Mouse (Mus musculus): ENCODE data around the gene Fga. TPM values are rescaled to one million over a fixed set of nuclear protein-coding genes. Genes with fewer than 3 reads are reported as not detected.

The Fga gene
- total RNA-seq (2023): not detected

DNA sequence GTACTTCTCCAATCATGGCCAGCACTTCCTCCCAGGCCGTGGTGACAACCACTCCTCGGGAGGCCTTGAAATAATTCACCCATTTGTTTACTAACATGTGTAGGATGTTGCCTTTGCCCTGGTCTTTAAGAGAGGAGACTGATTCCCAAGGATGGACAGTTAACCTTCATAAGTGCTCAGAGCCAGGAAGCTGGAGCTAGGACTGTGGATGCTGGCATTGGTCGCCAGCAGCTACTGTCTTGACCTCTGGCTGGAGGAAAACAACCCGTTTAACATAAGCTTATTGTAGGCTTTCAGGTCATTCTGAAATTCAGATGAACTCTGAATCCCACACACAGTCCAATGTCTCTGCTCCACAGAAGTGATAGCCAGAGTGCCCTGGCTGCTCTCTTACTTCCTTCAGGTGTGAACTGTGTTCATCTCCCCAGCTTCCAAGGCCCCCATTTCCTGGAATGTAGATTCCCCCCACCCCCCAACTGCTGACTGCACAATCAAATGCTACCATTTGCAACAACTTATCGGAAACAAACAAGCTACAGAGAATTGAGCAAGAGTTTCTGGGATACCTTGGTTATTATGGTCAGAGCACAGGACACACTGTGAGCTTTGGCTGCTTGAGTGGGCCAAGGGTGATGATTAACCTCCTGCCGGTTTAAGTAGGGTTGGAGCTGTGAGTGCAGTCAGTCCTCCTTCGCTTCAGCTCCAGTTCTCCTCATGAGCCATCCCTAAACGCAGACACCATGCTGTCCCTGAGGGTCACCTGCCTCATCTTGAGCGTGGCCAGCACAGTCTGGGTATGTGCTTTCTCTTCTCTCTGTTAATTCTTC, at the start of gene Fga:
Gene Fga, plus strand, starts transcription at position 602 of the 827 bp plus-strand sequence.

DNA sequence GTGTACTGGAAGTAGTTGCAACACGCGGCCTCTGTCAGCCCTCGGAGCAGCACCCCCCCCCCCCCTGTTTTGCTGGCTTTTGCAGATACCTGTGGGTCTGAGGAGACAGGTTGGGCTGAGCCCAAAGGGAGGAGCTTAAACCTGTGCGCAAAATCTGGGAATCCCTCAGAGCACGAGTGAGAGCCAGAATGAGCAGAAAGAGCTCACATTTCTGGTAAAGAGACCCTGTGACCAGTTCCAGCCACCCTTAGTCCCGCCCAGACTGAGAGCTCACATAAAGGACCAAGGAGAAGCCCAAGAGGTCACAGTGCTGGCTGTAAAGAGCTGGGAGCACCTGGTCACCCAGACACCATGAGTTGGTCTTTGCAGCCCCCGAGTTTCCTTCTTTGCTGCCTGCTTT, 18.3 kb upstream of the Fga start, which contains the start of gene Fgg:
Gene Fgg, plus strand, starts transcription at position 168 of the 400 bp plus-strand sequence.

DNA sequence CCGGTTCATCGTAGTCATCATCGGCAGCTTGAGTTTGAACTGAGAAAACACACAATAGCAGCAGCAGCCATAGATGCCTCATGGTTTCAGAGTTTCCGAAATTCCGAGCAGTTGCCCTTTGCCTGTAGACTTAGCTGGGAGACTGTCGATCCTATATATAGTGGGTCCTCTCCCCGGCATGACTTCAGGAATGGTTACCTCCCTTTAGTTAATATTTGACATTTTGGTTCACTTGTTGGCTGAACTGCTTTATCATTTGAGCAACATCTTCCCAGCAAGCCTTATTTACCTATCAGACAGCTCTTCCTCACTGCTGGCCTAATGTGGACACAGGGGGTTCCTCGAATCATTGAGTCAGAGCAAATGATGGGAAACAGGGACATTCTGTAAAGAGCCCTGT, 23.8 kb downstream of the Fga start, which contains the start of gene Fgb:
Gene Fgb, minus strand, starts transcription at position 184 of the 400 bp plus-strand sequence.

DNA sequence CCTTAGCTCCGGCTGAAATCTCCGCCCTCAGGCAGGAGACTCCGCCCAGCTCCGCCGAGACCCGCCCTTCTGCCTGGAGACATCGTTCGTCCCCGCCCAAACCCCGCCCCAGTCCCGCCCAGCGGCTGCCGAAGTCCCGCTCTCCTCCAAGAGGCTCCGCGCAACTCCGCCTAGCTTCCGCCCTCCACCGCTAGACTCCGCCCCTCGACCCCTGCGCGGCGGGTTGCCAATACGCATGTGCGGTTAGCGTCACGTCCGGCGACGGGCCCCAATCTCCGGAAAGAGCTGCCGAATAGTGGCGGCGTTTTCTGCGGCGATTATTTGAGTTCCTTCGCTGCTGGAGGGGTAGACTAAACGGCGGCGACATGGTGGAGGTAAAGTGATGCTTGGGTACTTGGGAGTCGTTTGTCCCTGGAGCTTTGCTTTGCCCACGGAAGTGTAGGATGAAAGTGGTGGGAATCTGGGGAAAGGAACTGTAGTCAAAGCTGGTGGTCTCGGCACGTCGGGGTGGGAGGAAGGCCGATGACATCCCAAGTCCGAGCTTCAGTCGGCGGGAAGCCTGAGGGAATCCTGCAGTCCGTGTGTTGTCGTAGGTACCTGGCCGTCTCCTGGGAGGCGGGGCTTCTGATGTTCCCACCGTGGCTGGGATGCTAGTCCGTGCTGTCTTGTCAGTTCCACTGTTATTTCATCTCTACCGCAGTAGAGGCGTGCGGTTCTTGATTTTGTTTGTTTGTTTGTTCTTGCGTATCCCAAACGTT, 29.6 kb downstream of the Fga start, which contains the start of gene Plrg1:
Gene Plrg1, plus strand, starts transcription at position 242 of the 758 bp plus-strand sequence.

Other genes with a start within 250 kb of the Fga start
- not detected for gene Rbm46, start 149.6 kb upstream of the Fga start, total RNA-seq (2023)
- not detected for gene Lrat, start 122.1 kb upstream of the Fga start, total RNA-seq (2023)
- gene Fgg, start 18.4 kb upstream of the Fga start, total RNA-seq (2023): not detected
- not detected for gene Fgb, start 23.8 kb downstream of the Fga start, total RNA-seq (2023)
- gene Plrg1, start 29.4 kb downstream of the Fga start, total RNA-seq (2023): 10 to 100 TPM; 73.0 to 77.0 TPM
- gene Dchs2, start 101.9 kb downstream of the Fga start, total RNA-seq (2023): not detected

Data from T-cell, adult 66 days (primary cell).